Mouse (Mus musculus) neural tube, embryonic 10.5 days (tissue): Measurements from ENCODE around the gene Dppa2.

Experiments
- DNase-seq: peaks from one replicate; pipeline ENCODE4 v3.0.0-alpha.2; 2017; ENCODE audit warnings: low spot score; ENCODE audit errors: extremely low spot score

Dppa2 gene

GRCm38 (mm10) chr16:48335326-48335725 is 31.6 kb downstream of the Dppa2 start:
- no peak for DNase-seq

- DNase-seq: no peak
Observed at GRCm38 (mm10) chr16:48344193-48344592, 40.5 kb downstream of the Dppa2 start.

GRCm38 (mm10) chr16:48347246-48347645 is 43.5 kb downstream of the Dppa2 start:
- no peak for DNase-seq

- DNase-seq: no peak
Observed at GRCm38 (mm10) chr16:48355716-48356115, 52.0 kb downstream of the Dppa2 start.

- no peak for DNase-seq
Observed at GRCm38 (mm10) chr16:48356417-48356816, 52.7 kb downstream of the Dppa2 start.

- DNase-seq: no peak
Observed at GRCm38 (mm10) chr16:48360887-48361286, 57.2 kb downstream of the Dppa2 start.

- DNase-seq: no peak
Observed at GRCm38 (mm10) chr16:48366801-48367200, 63.1 kb downstream of the Dppa2 start.

- DNase-seq: no peak
Observed at GRCm38 (mm10) chr16:48368096-48368495, 64.4 kb downstream of the Dppa2 start.
